Mouse (Mus musculus) limb, embryonic 15.5 days (tissue): ENCODE measurements around the gene Vgll4. TPM values are rescaled to one million over a fixed set of nuclear protein-coding genes. Genes with fewer than 3 reads are reported as not detected.

ENCODE experiments used
- ATAC-seq: fragments of 200-750 bp; cut with Nextera tagmentation; 2 replicates; pipeline ENCODE4 v1.8.0; 2017; ENCODE audit warnings: low read depth, moderate TSS enrichment; ENCODE audit not compliant: insufficient number of reproducible peaks, low FRiP score, low TSS enrichment
- H3K27ac ChIP-seq: fragments of 300-500 bp; sonication (generic); 2 replicates; pipeline ENCODE4 v1.5.1; 2015; ENCODE audit warnings: moderate library complexity, mild to moderate bottlenecking, inconsistent platforms
- H3K27me3 ChIP-seq: fragments of 300-500 bp; sonication (generic); 2 replicates; pipeline ENCODE4 v1.6.1; 2015; ENCODE audit warnings: inconsistent platforms
- H3K36me3 ChIP-seq: fragments of 300-500 bp; sonication (generic); 2 replicates; pipeline ENCODE4 v1.6.1; 2015; ENCODE audit warnings: inconsistent platforms
- H3K4me1 ChIP-seq: fragments of 300-500 bp; sonication (generic); 2 replicates; pipeline ENCODE4 v1.6.1; 2015; ENCODE audit warnings: inconsistent platforms
- H3K4me2 ChIP-seq: fragments of 300-500 bp; sonication (generic); 2 replicates; pipeline ENCODE4 v1.6.1; 2015; ENCODE audit warnings: mild to moderate bottlenecking, inconsistent platforms
- H3K4me3 ChIP-seq: fragments of 300-500 bp; sonication (generic); 2 replicates; pipeline ENCODE4 v1.5.1; 2015; ENCODE audit warnings: mild to moderate bottlenecking, inconsistent platforms
- H3K9ac ChIP-seq: fragments of 300-500 bp; sonication (generic); 2 replicates; pipeline ENCODE4 v1.6.1; 2015; ENCODE audit warnings: inconsistent platforms
- H3K9me3 ChIP-seq: fragments of 300-500 bp; sonication (generic); 2 replicates; pipeline ENCODE4 v1.6.1; 2016; ENCODE audit warnings: inconsistent platforms
- WGBS: fragments of 180-500 bp; shearing (Covaris S2); methylation state at CpG from one replicate; pipeline ENCODE4 v1.1.7; 2015; 5-methylcytosine and 5-hydroxymethylcytosine counted together
- polyA plus RNA-seq: library from polyadenylated mRNA; unstranded; fragments of >200 nt; fragmentation: Nextera tagmentation; extraction: Ambion mirVana; gene quantifications from 2 replicates; pipeline ENCODE4 v1.2.1, GENCODE M21; 2015

Vgll4 gene
- polyA plus RNA-seq, 1 experiment from 2014 or later, result 130 TPM

- ATAC-seq, result no peak
- H3K4me1 ChIP-seq, result peaks cover 79% of the 10 kb centered on the region
- H3K4me3 ChIP-seq, result no peak overlapping the region
- WGBS, result 38% methylated on average over 10 of the region's 10 CpGs
- H3K27me3 ChIP-seq, result no peaks in the 10 kb centered on the region
- peak overlapping the region; percentile 50 for H3K27ac ChIP-seq
- H3K36me3 ChIP-seq, result no peaks in the 10 kb centered on the region
- H3K4me2 ChIP-seq, result no peak overlapping the region
- H3K9ac ChIP-seq, result no peak overlapping the region
- H3K9me3 ChIP-seq, result no peaks in the 10 kb centered on the region
Observed at GRCm38 (mm10) chr6:114914041-114914716, 55.6 kb downstream of the Vgll4 start.

DNA sequence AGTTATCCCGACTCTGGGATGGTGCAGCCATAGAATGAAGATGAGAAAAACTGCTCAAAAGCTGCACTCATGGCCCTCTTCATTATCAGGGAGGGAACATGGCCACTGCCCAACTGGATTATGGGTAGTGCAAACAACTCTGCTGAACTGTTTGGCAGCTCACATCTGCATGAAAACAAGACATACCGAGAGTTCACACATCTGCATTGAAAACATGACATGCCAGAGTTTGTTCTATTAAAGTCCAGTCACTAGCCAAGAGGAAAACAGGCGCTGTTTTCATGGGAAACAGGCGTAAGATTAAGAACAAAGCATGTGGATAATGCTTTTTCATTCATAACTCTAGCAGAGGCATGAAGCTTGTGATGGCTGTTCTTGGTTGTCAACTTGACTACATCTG lies 56.7 kb downstream of the Vgll4 start:
- H3K4me1 ChIP-seq, result peaks cover 74% of the 10 kb centered on the region
- no peaks in the 10 kb centered on the region for H3K9me3 ChIP-seq
- H3K36me3 ChIP-seq, result no peaks in the 10 kb centered on the region
- H3K9ac ChIP-seq, result no peak overlapping the region
- H3K27ac ChIP-seq, result no peak overlapping the region
- H3K4me3 ChIP-seq, result no peak overlapping the region
- H3K4me2 ChIP-seq, result no peak overlapping the region
- 32% methylated on average over 4 of the region's 4 CpGs for WGBS
- H3K27me3 ChIP-seq, result no peaks in the 10 kb centered on the region
- no peak for ATAC-seq

DNA sequence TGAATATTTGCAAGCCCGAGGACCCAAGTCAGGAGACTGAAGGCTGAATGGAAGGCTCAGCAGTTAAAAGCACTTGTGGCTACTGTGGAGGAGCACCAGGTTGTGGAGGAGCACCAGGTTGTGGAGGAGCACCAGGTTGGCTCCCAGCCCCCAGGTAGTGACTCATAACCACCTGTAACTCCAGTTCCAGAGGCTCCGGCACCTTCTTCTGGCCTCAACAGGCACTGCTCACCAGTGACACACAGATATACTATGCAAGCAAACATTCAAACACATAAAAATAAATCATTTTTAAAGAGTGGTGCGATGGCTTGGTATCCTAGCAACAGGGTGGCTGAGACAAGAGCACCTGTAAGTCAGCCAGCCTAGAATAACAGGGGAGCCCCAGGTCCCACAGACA lies 58.3 kb downstream of the Vgll4 start:
- Histone ChIP-seq H3K4me1 (peaks cover 65% of the 10 kb centered on the region), H3K4me3 (no peak overlapping the region), H3K9ac (no peak overlapping the region), H3K9me3 (no peaks in the 10 kb centered on the region), H3K27ac (no peak overlapping the region), H3K27me3 (no peaks in the 10 kb centered on the region), H3K4me2 (no peak overlapping the region), H3K36me3 (no peaks in the 10 kb centered on the region)
- WGBS, result 77% methylated on average over 3 of the region's 3 CpGs
- no peak for ATAC-seq

DNA sequence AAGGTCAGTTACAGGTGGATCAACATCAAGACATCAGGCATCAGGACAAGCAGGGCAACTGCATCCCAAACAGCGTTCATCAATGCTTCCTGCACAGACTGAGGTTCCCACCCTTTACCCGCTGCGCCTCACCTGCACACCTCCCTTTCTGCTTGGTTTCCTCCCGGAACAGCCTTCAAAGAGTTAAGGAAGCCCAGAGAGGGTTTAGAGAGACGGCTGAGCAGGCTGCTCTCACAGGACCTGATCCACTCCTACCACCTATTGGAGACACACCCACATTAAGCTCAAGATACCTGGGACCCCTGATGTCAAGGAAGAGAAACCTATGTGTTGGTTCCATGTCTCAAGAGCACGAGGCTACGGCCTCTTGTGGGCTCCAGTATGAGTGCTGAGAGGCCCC lies 60.0 kb downstream of the Vgll4 start:
- no peak overlapping the region for H3K4me2 ChIP-seq
- peaks cover 58% of the 10 kb centered on the region for H3K4me1 ChIP-seq
- no peaks in the 10 kb centered on the region for H3K36me3 ChIP-seq
- H3K9ac ChIP-seq, result no peak overlapping the region
- WGBS, result 82% methylated on average over 7 of the region's 7 CpGs
- H3K4me3 ChIP-seq, result no peak overlapping the region
- H3K27me3 ChIP-seq, result no peaks in the 10 kb centered on the region
- no peak for ATAC-seq
- H3K9me3 ChIP-seq, result no peaks in the 10 kb centered on the region
- no peak overlapping the region for H3K27ac ChIP-seq

DNA sequence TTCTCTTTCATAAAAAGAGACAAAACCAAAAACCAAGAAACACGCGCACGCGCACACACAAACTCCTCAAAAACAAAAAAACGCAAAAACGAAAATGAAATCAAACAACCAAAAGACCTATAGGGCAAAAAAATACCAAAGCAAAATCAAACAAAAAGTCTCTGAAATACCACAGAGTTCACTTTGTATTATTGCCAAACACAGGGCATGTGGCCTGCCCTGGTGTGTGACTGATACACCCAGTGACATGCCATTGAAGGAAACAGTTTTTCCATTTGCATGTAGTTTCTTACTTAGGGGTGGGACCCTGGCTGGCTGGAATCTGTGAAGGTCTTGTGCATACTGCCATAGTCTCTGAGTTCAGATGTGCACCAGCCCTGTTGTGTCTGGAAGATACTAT lies 62.3 kb downstream of the Vgll4 start:
- WGBS, result 94% methylated on average over 6 of the region's 6 CpGs
- H3K27ac ChIP-seq, result no peak overlapping the region

DNA sequence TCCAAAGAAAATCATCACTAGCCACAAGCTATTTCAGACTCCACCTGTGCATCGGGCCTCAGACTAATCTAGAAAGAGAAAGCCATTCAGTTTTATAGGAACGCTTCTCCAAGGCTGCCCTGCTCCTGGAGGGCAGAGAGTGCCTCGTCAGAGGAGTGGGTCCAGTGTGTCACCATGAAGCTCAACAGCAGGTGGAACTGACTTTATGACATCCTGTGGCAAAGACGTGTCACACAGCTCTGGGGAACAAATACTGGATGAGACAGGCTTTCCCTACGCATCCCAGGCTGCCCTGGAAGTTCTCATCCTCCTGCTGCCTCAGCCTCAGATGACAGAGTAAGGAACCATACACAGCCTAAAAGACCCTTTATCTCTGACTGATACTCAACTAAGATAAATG lies 63.6 kb downstream of the Vgll4 start:
- no peak overlapping the region for H3K9ac ChIP-seq
- no peak overlapping the region for H3K4me2 ChIP-seq
- H3K36me3 ChIP-seq, result no peaks in the 10 kb centered on the region
- no peak for ATAC-seq
- no peak overlapping the region for H3K4me3 ChIP-seq
- no peaks in the 10 kb centered on the region for H3K27me3 ChIP-seq
- H3K4me1 ChIP-seq, result peaks cover 57% of the 10 kb centered on the region
- WGBS, result 55% methylated on average over 5 of the region's 5 CpGs
- no peak overlapping the region for H3K27ac ChIP-seq
- no peaks in the 10 kb centered on the region for H3K9me3 ChIP-seq

More for the DNA sequence above, 62.3 kb downstream of the Vgll4 start:
- no peak for ATAC-seq
- Histone ChIP-seq H3K9ac (no peak overlapping the region), H3K27me3 (no peaks in the 10 kb centered on the region), H3K4me1 (peaks cover 56% of the 10 kb centered on the region), H3K4me3 (no peak overlapping the region), H3K36me3 (no peaks in the 10 kb centered on the region), H3K4me2 (no peak overlapping the region), H3K9me3 (no peaks in the 10 kb centered on the region)

DNA sequence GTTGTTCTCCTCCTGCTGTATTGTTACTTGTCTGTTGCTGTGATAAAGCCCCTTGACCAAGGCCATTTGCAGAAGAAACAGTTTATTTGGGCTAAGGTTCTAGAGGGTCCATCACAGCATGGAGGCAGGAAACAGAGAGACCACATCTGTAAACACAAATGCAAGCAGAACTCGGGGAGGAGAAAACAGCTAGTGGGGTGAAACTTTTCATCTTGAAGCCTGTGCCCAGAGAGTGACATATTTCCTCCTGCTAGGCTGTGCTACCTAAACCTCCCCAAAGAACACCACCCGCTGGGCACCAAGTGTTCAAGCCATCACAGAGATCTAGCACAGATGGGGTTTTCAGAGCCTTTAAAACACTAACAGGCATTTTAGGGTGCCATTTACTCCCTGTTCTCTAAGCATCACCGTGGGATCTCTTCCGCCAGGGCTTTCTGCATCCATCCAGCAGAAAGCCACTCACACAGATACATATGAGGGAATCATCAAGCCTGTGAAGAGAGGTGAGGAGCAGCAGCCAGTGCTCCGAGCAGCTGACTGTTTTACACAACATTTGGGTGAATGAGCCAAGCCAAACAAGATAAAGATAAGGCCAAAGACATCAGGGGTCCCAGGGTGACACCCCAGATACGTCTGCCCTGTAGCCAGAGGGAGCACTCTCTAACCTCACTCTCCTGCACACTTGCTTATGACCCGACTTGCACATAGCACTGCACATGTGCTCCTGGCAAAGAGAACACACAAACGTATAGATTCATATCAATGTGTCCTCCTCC lies 64.4 kb downstream of the Vgll4 start:
- Histone ChIP-seq H3K4me1 (peaks cover 62% of the 10 kb centered on the region), H3K4me2 (no peak overlapping the region), H3K27me3 (no peaks in the 10 kb centered on the region), H3K27ac (no peak overlapping the region), H3K9me3 (no peaks in the 10 kb centered on the region), H3K4me3 (no peak overlapping the region), H3K36me3 (no peaks in the 10 kb centered on the region), H3K9ac (no peak overlapping the region)
- 55% methylated on average over 8 of the region's 8 CpGs for whole genome bisulfite sequencing
- ATAC-seq, result no peak

DNA sequence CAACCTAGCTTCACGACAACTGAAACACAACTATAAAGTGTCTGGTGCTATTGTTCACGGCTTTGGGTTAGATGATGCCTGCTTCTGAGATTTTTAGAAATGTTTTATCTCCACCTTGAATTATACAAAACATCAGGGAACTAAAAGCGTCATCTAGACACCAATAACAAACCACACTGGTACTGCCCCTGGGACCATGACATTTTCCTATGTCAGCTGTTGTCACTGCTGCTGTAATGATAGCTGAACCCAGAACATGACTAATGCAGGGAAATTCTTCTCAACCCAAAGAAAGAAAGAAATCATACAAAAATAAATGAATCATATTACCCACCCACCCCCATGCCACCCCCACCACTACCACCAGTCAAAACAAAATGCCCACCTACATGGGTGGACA lies 65.0 kb downstream of the Vgll4 start:
- no peaks in the 10 kb centered on the region for H3K9me3 ChIP-seq
- no peak overlapping the region for H3K4me3 ChIP-seq
- H3K9ac ChIP-seq, result no peak overlapping the region
- peaks cover 68% of the 10 kb centered on the region for H3K4me1 ChIP-seq
- no peak for ATAC-seq
- 91% methylated on average over 3 of the region's 3 CpGs for WGBS
- no peak overlapping the region for H3K27ac ChIP-seq
- no peaks in the 10 kb centered on the region for H3K27me3 ChIP-seq
- no peaks in the 10 kb centered on the region for H3K36me3 ChIP-seq
- no peak overlapping the region for H3K4me2 ChIP-seq

DNA sequence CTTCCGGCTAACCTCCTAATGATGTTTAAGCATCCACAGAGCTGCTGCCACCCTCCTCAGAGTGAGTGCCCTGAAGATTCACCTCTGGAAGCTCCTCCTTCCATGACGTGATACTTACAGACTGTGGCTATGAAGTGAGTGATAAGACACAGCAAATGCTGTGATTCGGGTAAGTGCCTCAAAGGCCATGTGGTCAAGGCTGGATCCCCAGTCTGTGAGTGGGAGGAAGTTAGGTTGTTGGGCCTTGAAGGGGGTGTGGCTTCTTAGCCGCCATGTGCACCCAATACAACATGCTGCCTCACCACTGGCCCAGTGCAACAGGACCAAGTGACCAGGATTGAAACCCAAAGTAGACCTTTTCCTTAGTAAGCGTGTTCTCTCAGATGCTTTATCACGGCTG lies 65.6 kb downstream of the Vgll4 start:
- no peak overlapping the region for H3K4me2 ChIP-seq
- no peak for ATAC-seq
- H3K9ac ChIP-seq, result no peak overlapping the region
- no peak overlapping the region for H3K4me3 ChIP-seq
- peaks cover 74% of the 10 kb centered on the region for H3K4me1 ChIP-seq
- no peaks in the 10 kb centered on the region for H3K9me3 ChIP-seq
- H3K36me3 ChIP-seq, result no peaks in the 10 kb centered on the region
- H3K27me3 ChIP-seq, result no peaks in the 10 kb centered on the region
- H3K27ac ChIP-seq, result no peak overlapping the region
- 65% methylated on average over 6 of the region's 6 CpGs for WGBS

- no peak for ATAC-seq
- H3K9ac ChIP-seq, result no peak overlapping the region
- no peaks in the 10 kb centered on the region for H3K27me3 ChIP-seq
- WGBS, result 17% methylated on average over 4 of the region's 4 CpGs
- no peaks in the 10 kb centered on the region for H3K9me3 ChIP-seq
- peaks cover 66% of the 10 kb centered on the region for H3K4me1 ChIP-seq
- peak overlapping the region; percentile 19; the same call in 1 of the 2 replicates for H3K4me2 ChIP-seq
- H3K27ac ChIP-seq, result peak overlapping the region; percentile 71
- peaks cover 13% of the 10 kb centered on the region; the same call in 1 of the 2 replicates for H3K36me3 ChIP-seq
- H3K4me3 ChIP-seq, result no peak overlapping the region
Observed at GRCm38 (mm10) chr6:114901921-114902320, 67.9 kb downstream of the Vgll4 start.

GRCm38 (mm10) chr6:114901321-114901824 lies 68.4 kb downstream of the Vgll4 start:
- Histone ChIP-seq H3K9ac (no peak overlapping the region), H3K36me3 (peaks cover 17% of the 10 kb centered on the region; the same call in 1 of the 2 replicates), H3K9me3 (no peaks in the 10 kb centered on the region), H3K4me3 (no peak overlapping the region), H3K4me2 (peak overlapping the region; percentile 19), H3K27me3 (no peaks in the 10 kb centered on the region), H3K27ac (peak overlapping the region; percentile 71), H3K4me1 (peaks cover 71% of the 10 kb centered on the region)
- 7% methylated on average over 12 of the region's 12 CpGs for WGBS
- 0 out of 2 replicates have a peak, but pooled peaks have one; percentile 46 for ATAC-seq

- 18% methylated on average over 10 of the region's 10 CpGs for WGBS
Observed at GRCm38 (mm10) chr6:114900194-114900593, 69.6 kb downstream of the Vgll4 start.

More at GRCm38 (mm10) chr6:114900194-114900593, 69.6 kb downstream of the Vgll4 start:
- Histone ChIP-seq H3K4me3 (peak overlapping the region; percentile 3; the same call in 1 of the 2 replicates), H3K36me3 (peaks cover 23% of the 10 kb centered on the region; the same call in 1 of the 2 replicates), H3K27me3 (no peaks in the 10 kb centered on the region), H3K4me1 (peaks cover 61% of the 10 kb centered on the region), H3K9me3 (no peaks in the 10 kb centered on the region), H3K27ac (peak overlapping the region; percentile 81), H3K9ac (no peak overlapping the region), H3K4me2 (peak overlapping the region; percentile 36)
- no peak for ATAC-seq
